ENCODE assay signal across 11 mouse cellular contexts in genomic region chr5:4732241-4733229, GRCm38 (mm10). TPM values are rescaled to one million over a fixed set of nuclear protein-coding genes. Genes with fewer than 3 reads are reported as not detected.
DNase-seq lines count a peak whose midpoint lies in the region; ATAC-seq lines count a peak whose summit lies in the region.
"Had no signal": no experiment of that assay in that cellular context is flagged by ENCODE, and none has a peak within 500 bp of the region (broad histone marks: within the 10 kb centered on the region; RNA-seq: fewer than 3 reads in every experiment).

No protein-coding gene starts in this region.

- no peaks in the 10 kb centered on the region; the same call in 1 of the 2 replicates for H3K4me1 ChIP-seq in kidney, embryonic 14.5 days (ENCODE audit: control insufficient read depth, insufficient read depth, low read length)
- H3K4me1 ChIP-seq in embryonic facial prominence, embryonic 14.5 days (ENCODE audit: control insufficient read depth, insufficient read depth, low read length) = peaks cover 17% of the 10 kb centered on the region; the same call in 1 of the 2 replicates
- peaks cover 13% of the 10 kb centered on the region; the same call in 1 of the 2 replicates for H3K4me1 ChIP-seq in midbrain, embryonic 12.5 days
- H3K4me1 ChIP-seq: megakaryocyte, embryonic 14.5 days had no signal

- ATAC-seq in kidney, embryonic 14.5 days (ENCODE audit: low FRiP score, low TSS enrichment) = no peak
- peak; percentile 55; the same call in 1 of the 2 replicates for ATAC-seq in embryonic facial prominence, embryonic 14.5 days (ENCODE audit: low read depth)
- ATAC-seq in midbrain, embryonic 12.5 days (ENCODE audit: low FRiP score, low read depth) = peak; percentile 53

- H3K4me3 ChIP-seq in kidney, embryonic 14.5 days (ENCODE audit: low read length) = no peak overlapping the region
- no peak overlapping the region for H3K4me3 ChIP-seq in embryonic facial prominence, embryonic 14.5 days (ENCODE audit: low read depth, low read length)
- no peak overlapping the region for H3K4me3 ChIP-seq in midbrain, embryonic 12.5 days
- H3K4me3 ChIP-seq: megakaryocyte, embryonic 14.5 days had no signal

- H3K9me3 ChIP-seq in kidney, embryonic 14.5 days (ENCODE audit: control insufficient read depth, low read length) = no peaks in the 10 kb centered on the region
- H3K9me3 ChIP-seq in embryonic facial prominence, embryonic 14.5 days (ENCODE audit: control insufficient read depth, low read length) = no peaks in the 10 kb centered on the region
- no peaks in the 10 kb centered on the region for H3K9me3 ChIP-seq in midbrain, embryonic 12.5 days
- H3K9me3 ChIP-seq: G1E; megakaryocyte, embryonic 14.5 days had no signal

- peak; percentile 28 for DNase-seq in kidney, adult 11 months
- peak; percentile 66 for DNase-seq in embryonic facial prominence, embryonic 14.5 days (ENCODE audit: low spot score)
- DNase-seq in kidney, adult 8-10 months = peak; percentile 9 to 37
- no peak for DNase-seq in frontal cortex, postnatal 25 days (ENCODE audit: low spot score in 2 of 2)
- DNase-seq in spleen, postnatal 14 days (ENCODE audit: low spot score in 2 of 2) = no peak
- no peak for DNase-seq in left cerebral cortex, postnatal 36 days (ENCODE audit: low spot score in 2 of 2)
- DNase-seq: cerebellum, adult 8-10 months had no signal

- no peak overlapping the region for H3K27ac ChIP-seq in kidney, embryonic 14.5 days (ENCODE audit: low read depth, low read length)
- H3K27ac ChIP-seq in embryonic facial prominence, embryonic 14.5 days (replicated peaks; ENCODE audit: low read depth, low read length) = no peak overlapping the region
- H3K27ac ChIP-seq in midbrain, embryonic 12.5 days (replicated peaks) = peak overlapping the region; percentile 36

- intact Hi-C loops in left cerebral cortex, postnatal 36 days (cut with DNase I) = no loop called here

- 72% methylated on average over 10 of the region's 10 CpGs for WGBS in kidney, embryonic 14.5 days
- 32% methylated on average over 10 of the region's 10 CpGs for WGBS in embryonic facial prominence, embryonic 14.5 days
- 63% methylated on average over 10 of the region's 10 CpGs for WGBS in midbrain, embryonic 12.5 days

- no peak overlapping the region for H3K4me2 ChIP-seq in kidney, embryonic 14.5 days (replicated peaks; ENCODE audit: low read depth, low read length)
- H3K4me2 ChIP-seq in embryonic facial prominence, embryonic 14.5 days (ENCODE audit: low read depth, low read length) = no peak overlapping the region
- no peak overlapping the region for H3K4me2 ChIP-seq in midbrain, embryonic 12.5 days (replicated peaks)

- no peaks in the 10 kb centered on the region for H3K36me3 ChIP-seq in kidney, embryonic 14.5 days (ENCODE audit: control insufficient read depth, insufficient read depth, low read length)
- H3K36me3 ChIP-seq in embryonic facial prominence, embryonic 14.5 days (ENCODE audit: control insufficient read depth, insufficient read depth, low read length) = no peaks in the 10 kb centered on the region
- H3K36me3 ChIP-seq in midbrain, embryonic 12.5 days = no peaks in the 10 kb centered on the region
- H3K36me3 ChIP-seq: G1E had no signal

- H3K9ac ChIP-seq in kidney, embryonic 14.5 days (ENCODE audit: low read depth, low read length) = no peak overlapping the region
- H3K9ac ChIP-seq in embryonic facial prominence, embryonic 14.5 days (ENCODE audit: low read depth, low read length) = no peak overlapping the region
- H3K9ac ChIP-seq in midbrain, embryonic 12.5 days (replicated peaks) = 0 out of 2 replicates have a peak overlapping the region, but pooled peaks have one; percentile 11

- H3K27me3 ChIP-seq in kidney, embryonic 14.5 days (ENCODE audit: control insufficient read depth, insufficient read depth, low read length) = no peaks in the 10 kb centered on the region
- H3K27me3 ChIP-seq in embryonic facial prominence, embryonic 14.5 days (replicated peaks; ENCODE audit: control insufficient read depth, insufficient read depth, low read length) = no peaks in the 10 kb centered on the region
- H3K27me3 ChIP-seq in midbrain, embryonic 12.5 days = no peaks in the 10 kb centered on the region
- H3K27me3 ChIP-seq: megakaryocyte, embryonic 14.5 days had no signal

RNA-seq across cellular contexts. Expression of gene Fzd1, which starts 25.3 kb away (rescaled TPM):
- polyA plus RNA-seq in kidney, embryonic 14.5 days (2014; fragmentation: Nextera tagmentation; extraction: Ambion mirVana) = 29.6 and 44.7 TPM in 2 replicates
- 29.6 and 31.8 TPM in 2 replicates for polyA plus RNA-seq in embryonic facial prominence, embryonic 14.5 days (2014; fragmentation: Nextera tagmentation; extraction: Ambion mirVana)
- polyA plus RNA-seq in midbrain, embryonic 12.5 days (2016; fragmentation: Nextera tagmentation; extraction: Ambion mirVana) = 60.9 and 66.9 TPM in 2 replicates
- 10 to 100 TPM; 12.9 to 14.1 TPM for total RNA-seq in left cerebral cortex, postnatal 36 days (2021)
- polyA plus RNA-seq: G1E had no signal

Comparison
In these comparisons a context has a peak if more than half of its experiments do, and no peak if none do; other contexts are left out.
1. DNase-seq: peak in kidney, adult 11 months (single experiment), embryonic facial prominence, embryonic 14.5 days (single experiment) and kidney, adult 8-10 months (2 of 2); none in frontal cortex, postnatal 25 days (0 of 2), spleen, postnatal 14 days (0 of 2) and left cerebral cortex, postnatal 36 days (0 of 2).